Mouse (Mus musculus): ENCODE data around the gene Eln. TPM values are rescaled to one million over a fixed set of nuclear protein-coding genes. Genes with fewer than 3 reads are reported as not detected.

The Eln gene
- polyA plus RNA-seq, 1 experiment: 7.5 TPM

GRCm38 (mm10) chr5:134692704-134693103 is 54.4 kb downstream of the Eln start:
- DNase-seq: no peak
- WGBS: 86% methylated on average over 1 of the region's 1 CpGs
- Histone ChIP-seq H3K27me3 (ENCODE audit: control insufficient read depth, insufficient read depth, low read length) (no peaks in the 10 kb centered on the region; the same call in 1 of the 2 replicates), H3K4me1 (ENCODE audit: control insufficient read depth, insufficient read depth, low read length) (no peaks in the 10 kb centered on the region), H3K27ac (ENCODE audit: insufficient read depth, low read length) (no peak overlapping the region), H3K4me3 (replicated peaks; ENCODE audit: insufficient read depth, low read depth, low read length) (no peak overlapping the region)
- TF ChIP-seq CTCF (IDR thresholded peaks at IDR 0.05; ENCODE audit: borderline replicate concordance, insufficient read depth, low read depth, low read length) (no peak), POLR2A (IDR thresholded peaks at IDR 0.05; ENCODE audit: borderline replicate concordance, insufficient read depth, low read length) (no peak)

- Histone ChIP-seq H3K4me3 (replicated peaks; ENCODE audit: insufficient read depth, low read depth, low read length) (peak overlapping the region; percentile 67), H3K27ac (ENCODE audit: insufficient read depth, low read length) (no peak overlapping the region), H3K4me1 (ENCODE audit: control insufficient read depth, insufficient read depth, low read length) (no peaks in the 10 kb centered on the region; the same call in 1 of the 2 replicates), H3K27me3 (ENCODE audit: control insufficient read depth, insufficient read depth, low read length) (no peaks in the 10 kb centered on the region)
- WGBS: under 1% methylated on average over 38 of the region's 38 CpGs
- TF ChIP-seq POLR2A (IDR thresholded peaks at IDR 0.05; ENCODE audit: borderline replicate concordance, insufficient read depth, low read length) (0 out of 2 replicates have a peak, but pooled peaks have one; percentile 2), CTCF (IDR thresholded peaks at IDR 0.05; ENCODE audit: borderline replicate concordance, insufficient read depth, low read depth, low read length) (peak; percentile 29; the same call in 1 of the 2 replicates)
- peak; percentile 97 to 98 for DNase-seq
These were observed 58.3 kb downstream of the Eln start for GRCm38 (mm10) chr5:134688718-134689284.

- under 1% methylated on average over 67 of the region's 69 CpGs for WGBS
- no peak for TF ChIP-seq CTCF (IDR thresholded peaks at IDR 0.05; ENCODE audit: borderline replicate concordance, insufficient read depth, low read depth, low read length)
- 0 out of 2 replicates have a peak, but pooled peaks have one; percentile 31 for TF ChIP-seq POLR2A (IDR thresholded peaks at IDR 0.05; ENCODE audit: borderline replicate concordance, insufficient read depth, low read length)
- H3K27me3 ChIP-seq (ENCODE audit: control insufficient read depth, insufficient read depth, low read length): no peaks in the 10 kb centered on the region
- H3K4me1 ChIP-seq (ENCODE audit: control insufficient read depth, insufficient read depth, low read length): no peaks in the 10 kb centered on the region; the same call in 1 of the 2 replicates
- DNase-seq: no peak
- no peak within 1 kb of the TSS for H3K27ac ChIP-seq (ENCODE audit: insufficient read depth, low read length)
- H3K4me3 ChIP-seq (replicated peaks; ENCODE audit: insufficient read depth, low read depth, low read length): peak within 1 kb of the TSS; percentile 89
These were observed 58.9 kb downstream of the Eln start, which contains the start of gene Limk1 for GRCm38 (mm10) chr5:134688086-134688717. Limk1 (minus strand) TSS chr5:134688598.

GRCm38 (mm10) chr5:134687187-134687586 is 59.9 kb downstream of the Eln start:
- H3K4me3 ChIP-seq (replicated peaks; ENCODE audit: insufficient read depth, low read depth, low read length): no peak overlapping the region
- H3K4me1 ChIP-seq (ENCODE audit: control insufficient read depth, insufficient read depth, low read length): no peaks in the 10 kb centered on the region; the same call in 1 of the 2 replicates
- WGBS: 100% methylated on average over 1 of the region's 1 CpGs
- DNase-seq: no peak
- no peaks in the 10 kb centered on the region for H3K27me3 ChIP-seq (ENCODE audit: control insufficient read depth, insufficient read depth, low read length)
- H3K27ac ChIP-seq (ENCODE audit: insufficient read depth, low read length): no peak overlapping the region
- no peak for TF ChIP-seq CTCF (IDR thresholded peaks at IDR 0.05; ENCODE audit: borderline replicate concordance, insufficient read depth, low read depth, low read length)
- no peak for TF ChIP-seq POLR2A (IDR thresholded peaks at IDR 0.05; ENCODE audit: borderline replicate concordance, insufficient read depth, low read length)

GRCm38 (mm10) chr5:134686541-134686940 is 60.6 kb downstream of the Eln start:
- TF ChIP-seq POLR2A (IDR thresholded peaks at IDR 0.05; ENCODE audit: borderline replicate concordance, insufficient read depth, low read length): no peak
- no peak for TF ChIP-seq CTCF (IDR thresholded peaks at IDR 0.05; ENCODE audit: borderline replicate concordance, insufficient read depth, low read depth, low read length)
- no peak for DNase-seq
- 85% methylated on average over 6 of the region's 6 CpGs for WGBS
- H3K4me1 ChIP-seq (ENCODE audit: control insufficient read depth, insufficient read depth, low read length): no peaks in the 10 kb centered on the region; the same call in 1 of the 2 replicates
- H3K27me3 ChIP-seq (ENCODE audit: control insufficient read depth, insufficient read depth, low read length): no peaks in the 10 kb centered on the region
- H3K4me3 ChIP-seq (replicated peaks; ENCODE audit: insufficient read depth, low read depth, low read length): no peak overlapping the region
- no peak overlapping the region for H3K27ac ChIP-seq (ENCODE audit: insufficient read depth, low read length)

GRCm38 (mm10) chr5:134684398-134684797 is 62.7 kb downstream of the Eln start:
- WGBS: 26% methylated on average over 2 of the region's 2 CpGs
- no peak for DNase-seq
- Histone ChIP-seq H3K27ac (ENCODE audit: insufficient read depth, low read length) (no peak overlapping the region), H3K4me1 (ENCODE audit: control insufficient read depth, insufficient read depth, low read length) (no peaks in the 10 kb centered on the region; the same call in 1 of the 2 replicates), H3K27me3 (ENCODE audit: control insufficient read depth, insufficient read depth, low read length) (no peaks in the 10 kb centered on the region), H3K4me3 (replicated peaks; ENCODE audit: insufficient read depth, low read depth, low read length) (no peak overlapping the region)
- TF ChIP-seq CTCF (IDR thresholded peaks at IDR 0.05; ENCODE audit: borderline replicate concordance, insufficient read depth, low read depth, low read length) (no peak), POLR2A (IDR thresholded peaks at IDR 0.05; ENCODE audit: borderline replicate concordance, insufficient read depth, low read length) (no peak)

GRCm38 (mm10) chr5:134683813-134684212 is 63.3 kb downstream of the Eln start:
- 34% methylated on average over 2 of the region's 2 CpGs for WGBS

More at GRCm38 (mm10) chr5:134683813-134684212, 63.3 kb downstream of the Eln start:
- Histone ChIP-seq H3K27ac (ENCODE audit: insufficient read depth, low read length) (no peak overlapping the region), H3K27me3 (ENCODE audit: control insufficient read depth, insufficient read depth, low read length) (no peaks in the 10 kb centered on the region), H3K4me1 (ENCODE audit: control insufficient read depth, insufficient read depth, low read length) (no peaks in the 10 kb centered on the region; the same call in 1 of the 2 replicates), H3K4me3 (replicated peaks; ENCODE audit: insufficient read depth, low read depth, low read length) (no peak overlapping the region)
- TF ChIP-seq CTCF (IDR thresholded peaks at IDR 0.05; ENCODE audit: borderline replicate concordance, insufficient read depth, low read depth, low read length) (no peak), POLR2A (IDR thresholded peaks at IDR 0.05; ENCODE audit: borderline replicate concordance, insufficient read depth, low read length) (no peak)
- DNase-seq: no peak

All from cerebellum, adult 2 months (tissue).